Mouse (Mus musculus): ENCODE data around the gene E330021D16Rik.

The E330021D16Rik gene

GRCm38 (mm10) chr6:136358471-136358870, 56.9 kb downstream of the E330021D16Rik start:
- in situ Hi-C loops (cut with MboI; ENCODE audit: low pct_unique_long_range_greater_than_20kb in 1 of 2, low sequenced_read_pairs in 2 of 2, unreplicated experiment in 1 of 2), result no loop called here

GRCm38 (mm10) chr6:136353399-136354184, 61.8 kb downstream of the E330021D16Rik start:
- in situ Hi-C loops (cut with MboI; ENCODE audit: low pct_unique_long_range_greater_than_20kb in 1 of 2, low sequenced_read_pairs in 2 of 2, unreplicated experiment in 1 of 2), result no loop called here
